Mouse (Mus musculus): Measurements from ENCODE around the gene Acvr1b.

DNA sequence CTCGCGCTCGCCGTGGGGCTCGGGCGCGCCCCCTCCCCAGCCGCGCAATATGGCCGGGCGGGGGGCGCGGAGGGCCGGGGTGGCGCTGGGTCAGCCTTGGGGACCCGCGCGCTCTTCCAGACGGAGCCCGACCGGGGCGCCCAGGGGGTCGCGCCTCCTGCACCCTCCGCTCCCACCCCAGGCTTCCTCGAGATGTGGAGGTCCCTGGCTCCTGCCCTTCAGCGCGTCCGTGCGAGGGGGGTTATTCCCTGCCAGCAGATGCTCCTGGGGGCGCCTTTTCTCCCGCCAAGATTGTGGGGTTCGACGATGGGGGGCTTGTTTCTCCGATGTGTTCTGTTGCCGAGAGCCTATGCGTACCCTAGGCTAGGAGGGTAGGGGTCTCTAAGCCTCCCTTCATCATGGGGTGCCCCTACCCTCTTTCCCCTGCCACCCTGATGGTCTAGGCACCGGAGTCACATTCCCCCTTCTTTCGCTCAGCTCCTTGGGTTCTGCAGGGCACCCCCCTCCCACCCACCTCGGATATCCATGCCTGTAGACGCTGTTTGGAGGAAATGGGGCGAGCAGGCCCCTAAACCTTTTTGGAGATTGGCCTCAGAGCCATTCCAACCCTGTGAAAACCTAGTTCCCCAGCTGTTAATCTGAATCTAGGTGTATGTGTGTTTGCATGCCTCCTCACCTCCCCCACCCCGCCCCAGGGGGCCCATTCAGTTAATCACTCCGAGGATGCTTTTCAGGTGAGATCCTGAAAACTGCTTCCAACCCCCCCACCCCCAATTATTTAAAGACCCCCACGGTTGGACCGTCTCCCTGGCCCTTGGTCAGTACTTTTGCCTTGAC is 645 bp downstream of the Acvr1b start:
- no peak for TF ChIP-seq CTCF (IDR thresholded peaks at IDR 0.05; ENCODE audit: borderline replicate concordance, extremely low read depth, insufficient read depth, insufficient read length)
- TF ChIP-seq POLR2A (IDR thresholded peaks at IDR 0.05; ENCODE audit: borderline replicate concordance, extremely low read depth, insufficient read depth, insufficient read length, poor library complexity, severe bottlenecking), result no peak
